Mouse (Mus musculus): ENCODE measurements at regions not wholly inside any gene's neighbourhood (a gene's known extent, or its start where the extent isn't known, plus 50 kb on each side); places are given as distances from the start of the nearest gene placed in this dataset.
A peak's percentile ranks its signal among the peaks of the same experiment; 100 is the strongest.

- WGBS: 76% methylated on average over 1 of the region's 1 CpGs
Measured at GRCm38 (mm10) chr12:39572147-39572546, 465.7 kb downstream of the Arl4a start.

GRCm38 (mm10) chr12:39560734-39561446 is 476.9 kb downstream of the Arl4a start:
- Histone ChIP-seq H3K9me3 (no peaks in the 10 kb centered on the region), H3K9ac (no peak overlapping the region), H3K36me3 (no peaks in the 10 kb centered on the region), H3K4me3 (no peak overlapping the region), H3K4me1 (no peaks in the 10 kb centered on the region), H3K27me3 (no peaks in the 10 kb centered on the region), H3K4me2 (no peak overlapping the region), H3K27ac (no peak overlapping the region)
- 62% methylated on average over 4 of the region's 4 CpGs for whole genome bisulfite sequencing
- ATAC-seq (ENCODE audit: borderline replicate concordance, extremely low read depth, low FRiP score, low TSS enrichment): no peak

More at GRCm38 (mm10) chr12:39572147-39572546, 465.7 kb downstream of the Arl4a start:
- no peak for ATAC-seq (ENCODE audit: borderline replicate concordance, extremely low read depth, low FRiP score, low TSS enrichment)
- no peak overlapping the region for H3K4me2 ChIP-seq
- H3K36me3 ChIP-seq: no peaks in the 10 kb centered on the region
- no peaks in the 10 kb centered on the region for H3K27me3 ChIP-seq
- no peaks in the 10 kb centered on the region for H3K4me1 ChIP-seq
- no peak overlapping the region for H3K4me3 ChIP-seq
- H3K27ac ChIP-seq: no peak overlapping the region
- no peak overlapping the region for H3K9ac ChIP-seq
- H3K9me3 ChIP-seq: no peaks in the 10 kb centered on the region

- H3K27me3 ChIP-seq: no peaks in the 10 kb centered on the region
Measured at GRCm38 (mm10) chr12:39558491-39558890, 479.3 kb downstream of the Arl4a start.

GRCm38 (mm10) chr12:39536326-39536725 is 501.5 kb downstream of the Arl4a start:
- Histone ChIP-seq H3K9ac (no peak overlapping the region), H3K27me3 (no peaks in the 10 kb centered on the region), H3K27ac (no peak overlapping the region), H3K4me1 (no peaks in the 10 kb centered on the region), H3K4me3 (no peak overlapping the region), H3K4me2 (no peak overlapping the region), H3K36me3 (no peaks in the 10 kb centered on the region), H3K9me3 (no peaks in the 10 kb centered on the region)
- ATAC-seq (ENCODE audit: borderline replicate concordance, extremely low read depth, low FRiP score, low TSS enrichment): no peak
- 79% methylated on average over 2 of the region's 2 CpGs for WGBS

More at GRCm38 (mm10) chr12:39558491-39558890, 479.3 kb downstream of the Arl4a start:
- H3K27ac ChIP-seq: no peak overlapping the region
- WGBS: 91% methylated on average over 3 of the region's 3 CpGs
- no peak overlapping the region for H3K4me2 ChIP-seq
- H3K36me3 ChIP-seq: no peaks in the 10 kb centered on the region
- H3K9ac ChIP-seq: no peak overlapping the region
- ATAC-seq (ENCODE audit: borderline replicate concordance, extremely low read depth, low FRiP score, low TSS enrichment): no peak
- no peak overlapping the region for H3K4me3 ChIP-seq
- H3K9me3 ChIP-seq: no peaks in the 10 kb centered on the region
- no peaks in the 10 kb centered on the region for H3K4me1 ChIP-seq

- no peak for ATAC-seq (ENCODE audit: borderline replicate concordance, extremely low read depth, low FRiP score, low TSS enrichment)
- Histone ChIP-seq H3K27ac (no peak overlapping the region), H3K4me1 (no peaks in the 10 kb centered on the region), H3K4me2 (no peak overlapping the region), H3K27me3 (no peaks in the 10 kb centered on the region), H3K36me3 (no peaks in the 10 kb centered on the region), H3K9ac (no peak overlapping the region), H3K9me3 (no peaks in the 10 kb centered on the region), H3K4me3 (no peak overlapping the region)
- 66% methylated on average over 3 of the region's 4 CpGs for WGBS
Measured at GRCm38 (mm10) chr12:39528121-39528520, 509.7 kb downstream of the Arl4a start.

- H3K9ac ChIP-seq: no peak overlapping the region
Measured at GRCm38 (mm10) chr12:39527216-39527600, 510.6 kb downstream of the Arl4a start.

GRCm38 (mm10) chr12:39526535-39527215 is 511.1 kb downstream of the Arl4a start:
- H3K9ac ChIP-seq: no peak overlapping the region
- H3K27ac ChIP-seq: no peak overlapping the region
- no peaks in the 10 kb centered on the region for H3K4me1 ChIP-seq
- no peak overlapping the region for H3K4me3 ChIP-seq
- 64% methylated on average over 6 of the region's 6 CpGs for WGBS
- no peaks in the 10 kb centered on the region for H3K36me3 ChIP-seq
- H3K9me3 ChIP-seq: no peaks in the 10 kb centered on the region
- no peaks in the 10 kb centered on the region for H3K27me3 ChIP-seq
- H3K4me2 ChIP-seq: no peak overlapping the region
- no peak for ATAC-seq (ENCODE audit: borderline replicate concordance, extremely low read depth, low FRiP score, low TSS enrichment)

More at GRCm38 (mm10) chr12:39527216-39527600, 510.6 kb downstream of the Arl4a start:
- Histone ChIP-seq H3K4me1 (no peaks in the 10 kb centered on the region), H3K27me3 (no peaks in the 10 kb centered on the region), H3K4me2 (no peak overlapping the region), H3K27ac (no peak overlapping the region), H3K9me3 (no peaks in the 10 kb centered on the region), H3K4me3 (no peak overlapping the region), H3K36me3 (no peaks in the 10 kb centered on the region)
- WGBS: 79% methylated on average over 3 of the region's 3 CpGs
- ATAC-seq (ENCODE audit: borderline replicate concordance, extremely low read depth, low FRiP score, low TSS enrichment): no peak

- Histone ChIP-seq H3K27me3 (no peaks in the 10 kb centered on the region), H3K9ac (no peak overlapping the region), H3K36me3 (no peaks in the 10 kb centered on the region), H3K4me3 (no peak overlapping the region), H3K4me2 (no peak overlapping the region), H3K4me1 (no peaks in the 10 kb centered on the region), H3K27ac (no peak overlapping the region), H3K9me3 (no peaks in the 10 kb centered on the region)
- 77% methylated on average over 4 of the region's 4 CpGs for WGBS
- no peak for ATAC-seq (ENCODE audit: borderline replicate concordance, extremely low read depth, low FRiP score, low TSS enrichment)
Measured at GRCm38 (mm10) chr12:39515690-39516089, 522.1 kb downstream of the Arl4a start.

- H3K36me3 ChIP-seq: no peaks in the 10 kb centered on the region
- 85% methylated on average over 5 of the region's 5 CpGs for WGBS
- H3K4me3 ChIP-seq: no peak overlapping the region
- no peak overlapping the region for H3K9ac ChIP-seq
- ATAC-seq (ENCODE audit: borderline replicate concordance, extremely low read depth, low FRiP score, low TSS enrichment): no peak
- H3K27ac ChIP-seq: no peak overlapping the region
- no peaks in the 10 kb centered on the region for H3K27me3 ChIP-seq
- no peaks in the 10 kb centered on the region for H3K4me1 ChIP-seq
- H3K9me3 ChIP-seq: no peaks in the 10 kb centered on the region
- H3K4me2 ChIP-seq: no peak overlapping the region
Measured at GRCm38 (mm10) chr12:39510855-39511254, 527.0 kb downstream of the Arl4a start.

GRCm38 (mm10) chr12:39510073-39510812 is 527.6 kb downstream of the Arl4a start:
- Histone ChIP-seq H3K4me1 (no peaks in the 10 kb centered on the region), H3K4me2 (peak overlapping the region; percentile 16; the same call in 1 of the 2 replicates), H3K36me3 (no peaks in the 10 kb centered on the region), H3K9me3 (no peaks in the 10 kb centered on the region), H3K4me3 (no peak overlapping the region), H3K27me3 (no peaks in the 10 kb centered on the region), H3K27ac (no peak overlapping the region), H3K9ac (no peak overlapping the region)
- peak; percentile 59; the same call in 1 of the 2 replicates for ATAC-seq (ENCODE audit: borderline replicate concordance, extremely low read depth, low FRiP score, low TSS enrichment)
- WGBS: 26% methylated on average over 13 of the region's 13 CpGs

GRCm38 (mm10) chr12:39496203-39496602 is 541.6 kb downstream of the Arl4a start:
- Histone ChIP-seq H3K27ac (no peak overlapping the region), H3K4me2 (no peak overlapping the region), H3K4me1 (no peaks in the 10 kb centered on the region), H3K9ac (no peak overlapping the region), H3K27me3 (no peaks in the 10 kb centered on the region), H3K36me3 (no peaks in the 10 kb centered on the region), H3K9me3 (no peaks in the 10 kb centered on the region), H3K4me3 (no peak overlapping the region)
- WGBS: 31% methylated on average over 2 of the region's 2 CpGs
- ATAC-seq (ENCODE audit: borderline replicate concordance, extremely low read depth, low FRiP score, low TSS enrichment): no peak

All from lung, embryonic 15.5 days (tissue).